Mouse (Mus musculus) hindlimb bud, embryonic 11.5 days (tissue): ENCODE measurements around the gene Dynlt1a.
"Not testable (repeated sequence)": the region's sequence is repeated elsewhere in the genome, so short reads cannot be mapped to it uniquely, and the experiment has no call there.

Source experiments
- DNase-seq: peaks from one replicate; pipeline ENCODE4 v3.0.0-alpha.2; 2012; ENCODE audit warnings: low read depth, low spot score; ENCODE audit errors: extremely low spot score

Gene Dynlt1a

DNA sequence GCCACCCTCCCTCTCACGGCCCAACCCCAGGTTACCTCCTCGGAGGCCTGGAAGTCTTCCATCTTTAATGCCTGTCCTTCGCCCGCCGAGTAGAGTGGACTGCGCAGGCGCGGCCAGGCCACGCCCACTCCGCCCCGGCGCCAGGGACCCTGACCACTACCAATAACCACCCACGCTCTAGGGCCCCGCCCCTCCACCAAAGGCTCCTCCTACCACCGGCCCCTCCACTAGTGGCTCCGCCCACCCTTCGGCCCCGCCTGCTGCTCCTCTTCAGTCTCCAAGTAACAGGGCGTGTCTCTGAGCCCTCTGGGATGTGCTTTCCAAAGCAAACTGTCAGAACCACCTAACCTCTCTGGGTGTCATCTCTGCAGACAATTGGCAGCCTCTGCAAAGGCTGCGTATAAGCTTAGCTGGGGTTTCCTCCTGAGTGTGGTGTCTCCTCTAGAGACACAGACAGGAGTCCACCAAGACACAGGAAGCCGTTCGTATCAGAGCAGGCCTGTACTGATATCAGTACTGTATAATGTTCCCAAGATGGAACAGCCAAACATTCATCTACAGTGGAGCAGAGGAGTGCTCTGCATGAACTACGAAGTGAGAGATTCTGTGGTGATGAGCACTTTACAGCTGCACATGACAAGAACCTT lies at the start of gene Dynlt1a:
Gene Dynlt1a (minus strand): TSS at position 162 of the 647 bp plus-strand sequence.
- DNase-seq = not testable (repeated sequence)

DNA sequence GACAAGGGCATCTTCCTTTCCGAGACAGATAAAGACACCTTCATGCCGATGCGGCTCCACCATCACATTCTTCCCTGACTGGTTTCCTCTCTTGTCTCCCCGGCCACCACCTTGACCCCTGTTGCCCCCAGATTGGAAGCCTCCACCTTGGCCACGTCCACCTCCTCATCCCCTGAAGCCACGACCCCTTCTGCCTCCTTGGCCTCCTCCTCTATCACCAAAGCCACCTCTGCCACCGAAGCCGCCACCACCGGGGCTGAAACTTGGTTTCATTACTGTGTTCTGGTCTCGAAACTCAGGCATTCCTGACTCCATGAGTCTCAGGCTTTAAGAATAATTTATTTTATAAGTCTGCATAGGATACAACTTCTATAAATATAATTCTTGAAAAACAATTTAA lies 38.0 kb upstream of the Dynlt1a start:
- DNase-seq = not testable (repeated sequence)

DNA sequence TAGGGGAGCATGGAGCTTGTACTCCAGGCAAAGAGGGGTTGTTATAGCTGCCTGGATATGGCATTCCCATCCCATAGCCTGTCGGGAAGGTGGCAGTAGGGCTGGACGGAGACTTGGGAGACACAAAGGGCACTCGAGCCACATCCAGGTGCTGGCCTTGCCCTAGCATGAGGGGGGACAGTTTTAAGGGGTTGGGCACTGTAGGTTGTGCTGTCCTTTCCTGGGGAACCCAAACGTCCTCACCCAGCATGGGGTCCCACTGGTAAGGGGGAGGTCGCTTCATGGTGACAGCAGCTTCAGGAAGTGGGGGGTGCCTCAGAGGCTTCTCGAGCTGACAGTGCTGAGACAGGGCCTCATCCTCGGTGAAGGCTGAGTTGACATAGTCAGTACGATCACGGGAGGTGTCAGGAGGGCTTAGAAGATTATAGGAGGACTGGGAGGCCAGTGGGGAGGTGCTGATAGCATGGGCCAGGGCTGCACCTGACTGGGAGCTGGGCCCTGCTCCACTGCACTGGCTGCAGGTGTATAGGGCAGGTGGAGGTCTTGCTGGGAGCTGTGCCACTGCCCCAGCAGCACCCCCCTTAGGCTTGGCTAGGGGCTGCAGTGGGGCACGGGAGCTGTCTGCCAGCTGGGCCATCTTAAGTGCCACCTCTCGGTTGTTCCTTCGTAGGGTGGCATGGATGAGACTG lies 25.4 kb upstream of the Dynlt1a start:
- not testable (repeated sequence) for DNase-seq

DNA sequence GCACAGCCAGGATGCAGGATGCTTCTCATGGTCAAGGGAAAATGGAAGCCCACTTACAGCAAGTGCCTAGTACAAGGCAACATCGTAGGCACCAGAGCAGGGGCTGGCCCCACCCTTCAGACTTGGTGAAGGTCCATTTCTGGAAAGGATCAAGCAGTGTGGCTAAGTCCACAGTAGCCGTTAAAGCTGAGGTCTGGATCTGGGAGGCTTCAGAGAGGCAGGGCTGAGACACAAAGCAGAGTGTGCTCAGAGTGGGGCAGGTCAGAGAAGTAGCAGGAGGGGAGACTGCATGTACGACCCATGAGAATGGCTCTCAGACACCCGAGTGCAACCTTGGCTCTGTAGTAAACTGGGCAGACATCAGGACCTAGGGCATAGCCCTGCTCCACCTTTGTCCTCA lies 11.7 kb upstream of the Dynlt1a start:
- DNase-seq = not testable (repeated sequence)

DNA sequence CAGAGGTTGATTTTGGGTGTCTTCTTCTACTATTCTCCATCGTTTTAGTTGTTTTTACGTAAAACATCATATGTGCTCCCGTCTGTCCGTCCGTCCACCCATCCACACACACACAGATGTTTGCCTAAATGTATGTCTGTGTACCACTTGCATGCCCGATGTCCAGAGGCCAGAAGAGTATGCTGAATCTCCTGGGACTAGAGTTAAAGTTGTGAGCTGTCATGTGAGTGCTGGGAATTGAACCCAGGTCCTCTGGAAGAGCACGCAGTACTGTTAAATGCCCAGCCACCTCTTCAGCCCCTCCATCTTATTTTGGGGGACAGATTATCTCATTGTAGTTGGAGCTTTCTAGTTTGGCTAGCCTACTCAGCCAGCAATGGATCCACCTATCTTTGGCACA lies 10.3 kb upstream of the Dynlt1a start:
- not testable (repeated sequence) for DNase-seq

DNA sequence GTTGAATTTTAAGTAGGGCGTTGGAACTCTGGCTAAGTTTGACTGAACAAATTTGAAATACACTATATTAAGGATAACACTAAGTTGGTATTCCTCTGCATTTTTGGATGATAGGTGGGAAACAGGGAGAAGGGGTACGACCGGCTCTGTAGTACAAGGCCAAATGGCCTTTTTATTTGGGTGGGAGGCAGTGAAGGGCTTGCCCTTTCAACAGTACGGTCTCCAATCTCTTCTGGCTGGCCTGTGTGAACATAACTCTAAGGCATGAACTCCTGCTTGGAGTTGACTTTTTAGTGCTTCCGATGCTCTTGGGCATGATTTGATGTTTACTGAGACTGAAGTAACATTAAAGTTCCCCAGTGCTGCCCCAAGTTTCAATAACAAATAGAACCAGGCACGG lies 8.2 kb upstream of the Dynlt1a start:
- not testable (repeated sequence) for DNase-seq

DNA sequence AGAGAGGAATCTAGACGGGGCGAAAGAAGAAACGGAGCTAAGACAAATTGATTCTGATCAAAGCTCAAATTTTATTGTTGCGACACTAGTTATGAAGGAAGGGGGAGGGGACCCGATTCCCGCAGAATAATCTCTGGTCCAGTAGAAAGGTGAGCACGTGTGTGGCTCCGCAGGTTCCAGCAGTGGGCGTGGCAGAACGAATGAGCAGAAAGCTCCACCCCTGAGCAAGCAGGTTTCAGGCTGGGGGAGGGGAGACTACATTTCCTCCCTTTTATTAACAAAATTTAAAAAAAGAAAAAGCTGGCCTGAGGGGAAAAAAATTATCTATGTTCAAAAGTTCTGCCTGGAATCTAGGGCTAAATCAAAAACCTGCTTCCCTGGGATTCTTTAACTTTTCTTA lies 7.7 kb upstream of the Dynlt1a start:
- not testable (repeated sequence) for DNase-seq

DNA sequence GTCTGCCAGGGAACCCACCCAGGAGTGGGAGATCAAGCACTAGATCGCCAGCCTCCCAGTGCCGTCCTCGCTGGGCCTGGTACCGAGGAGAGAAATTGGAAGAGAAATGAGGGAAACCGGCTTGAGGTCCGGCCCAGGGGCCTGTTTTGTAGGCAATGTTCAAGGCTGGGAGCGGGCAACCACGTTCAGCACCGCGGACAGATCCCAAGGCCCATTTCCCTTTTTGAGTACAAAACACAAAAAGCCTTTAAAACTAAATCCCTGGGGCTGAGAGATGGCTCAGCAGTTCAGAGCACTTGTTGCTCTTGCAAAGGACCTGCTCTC lies 4.4 kb upstream of the Dynlt1a start:
- not testable (repeated sequence) for DNase-seq

DNA sequence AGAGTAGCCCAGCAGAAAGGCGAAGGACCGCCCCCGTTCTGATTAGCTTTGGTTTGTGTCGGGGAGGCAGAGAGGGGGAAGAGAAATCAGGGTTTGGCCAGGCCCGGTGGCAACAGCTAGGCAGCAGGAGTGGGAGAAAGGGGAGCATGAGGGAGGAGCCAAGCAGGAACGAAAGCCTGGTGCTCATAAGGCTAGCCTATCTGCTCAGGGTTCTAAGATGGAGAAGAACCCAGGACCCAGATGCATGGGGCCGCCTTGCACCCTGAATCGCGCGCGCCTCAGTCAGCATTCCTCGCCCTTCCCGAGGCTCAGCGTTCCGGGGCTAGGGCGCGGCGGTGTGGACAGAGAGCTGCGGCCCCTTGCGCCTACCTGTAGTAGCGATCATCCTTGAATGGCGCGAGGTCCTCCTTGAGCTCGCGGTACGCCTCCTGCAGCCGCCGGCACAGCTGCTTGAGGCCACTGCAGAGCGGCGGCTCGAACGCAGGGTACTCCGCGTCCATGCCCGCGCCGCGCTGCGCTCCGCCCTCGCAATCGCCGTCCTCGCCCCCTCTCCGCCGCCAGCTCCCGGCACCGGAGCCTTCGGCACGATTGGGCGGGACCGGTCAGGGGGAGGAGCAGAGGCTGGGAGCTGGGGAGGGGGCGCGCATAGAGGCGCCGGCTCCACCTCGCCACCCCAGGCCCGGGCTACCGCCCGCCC lies 3.9 kb upstream of the Dynlt1a start:
- not testable (repeated sequence) for DNase-seq

DNA sequence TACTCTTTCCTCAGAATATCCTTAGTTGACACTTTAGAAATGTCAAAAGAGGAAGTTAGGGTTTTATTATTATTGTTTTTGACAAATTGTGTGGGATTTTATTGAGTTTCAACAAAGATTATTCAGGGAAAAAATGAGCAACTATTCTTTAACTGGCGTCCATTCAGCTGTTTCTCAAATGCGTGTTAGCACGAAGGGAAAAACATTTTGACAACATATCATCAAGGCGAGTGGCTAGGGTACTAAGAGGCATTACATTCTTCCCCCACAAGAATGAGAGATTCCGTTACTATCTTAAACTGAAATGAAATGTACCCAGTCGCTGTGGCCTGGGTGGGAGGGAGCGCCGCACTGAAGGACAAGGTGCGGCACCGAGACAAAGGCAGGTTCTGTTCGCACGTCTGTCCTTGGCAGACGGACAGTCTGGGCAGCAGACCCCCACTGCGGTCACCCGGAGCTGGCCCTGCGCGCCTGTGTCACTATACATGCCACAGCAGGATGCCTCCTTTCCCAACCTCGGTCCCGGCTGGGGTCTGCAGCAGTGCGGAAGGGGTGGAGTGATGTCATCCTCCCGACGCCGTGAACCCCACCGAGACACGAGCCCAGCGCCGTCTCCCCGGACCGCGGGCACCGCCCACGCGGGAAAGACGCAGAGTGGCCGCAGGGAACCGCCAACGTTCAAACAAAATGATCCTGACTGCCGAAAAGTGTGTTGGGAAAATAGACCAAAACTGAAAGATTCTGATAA lies 747 bp downstream of the Dynlt1a start:
- DNase-seq = not testable (repeated sequence)

DNA sequence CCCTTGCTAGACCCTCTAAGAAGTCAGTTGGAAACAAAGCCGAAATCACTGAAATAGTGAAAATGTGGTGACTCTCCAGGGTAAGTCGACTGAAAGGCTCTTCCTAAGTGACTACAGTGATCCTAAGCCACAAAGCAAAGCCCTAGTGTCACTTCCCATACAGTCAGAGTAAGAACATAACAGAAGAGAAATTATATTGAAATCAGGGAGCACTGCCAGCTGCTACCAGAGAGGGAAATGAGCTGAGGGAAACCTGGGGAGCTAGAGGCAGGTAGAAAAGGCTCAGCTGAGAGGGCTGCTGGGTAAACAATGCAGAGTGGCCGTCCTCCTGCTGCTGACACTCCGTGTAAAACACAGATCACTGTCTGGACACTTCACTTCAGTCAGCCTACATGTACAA lies 1.6 kb downstream of the Dynlt1a start:
- DNase-seq = not testable (repeated sequence)

DNA sequence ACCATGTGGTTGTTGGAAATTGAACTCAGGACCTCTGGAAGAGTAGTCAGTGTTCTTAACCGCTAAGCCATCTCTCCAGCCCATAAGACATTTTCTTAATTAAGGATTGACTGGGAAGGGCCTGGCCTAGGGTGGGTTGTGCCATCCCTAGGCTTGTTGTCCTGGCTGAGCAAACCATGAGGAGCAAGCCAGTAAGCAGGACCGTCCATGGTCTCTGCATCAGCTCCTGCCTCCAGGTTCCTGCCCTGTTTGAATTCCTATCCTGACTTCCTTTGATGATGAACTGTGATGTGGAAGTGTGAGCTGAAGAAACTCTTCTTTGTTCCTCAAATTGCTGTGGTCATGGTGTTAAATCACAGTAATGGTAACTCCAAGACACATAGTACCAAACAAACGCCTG lies 2.8 kb downstream of the Dynlt1a start:
- not testable (repeated sequence) for DNase-seq

DNA sequence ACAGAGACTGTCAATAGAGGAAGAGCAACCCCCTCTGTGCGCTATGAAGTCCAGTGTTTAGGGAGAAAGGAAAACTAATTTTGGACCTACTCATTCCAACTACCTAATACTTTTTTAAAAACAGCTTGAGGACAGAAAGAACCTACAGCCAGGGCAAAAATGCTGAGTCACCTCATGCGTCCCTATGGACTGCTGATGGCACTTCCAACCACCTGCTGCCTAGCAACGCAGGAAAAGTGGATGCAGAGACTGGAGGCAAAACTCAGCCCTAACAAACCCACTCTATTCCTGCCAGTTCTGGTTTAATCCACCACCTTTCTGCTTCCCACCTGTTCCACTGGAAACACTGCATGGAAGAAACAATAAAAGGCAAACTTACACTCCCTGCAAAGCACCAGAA lies 4.5 kb downstream of the Dynlt1a start:
- DNase-seq = not testable (repeated sequence)

DNA sequence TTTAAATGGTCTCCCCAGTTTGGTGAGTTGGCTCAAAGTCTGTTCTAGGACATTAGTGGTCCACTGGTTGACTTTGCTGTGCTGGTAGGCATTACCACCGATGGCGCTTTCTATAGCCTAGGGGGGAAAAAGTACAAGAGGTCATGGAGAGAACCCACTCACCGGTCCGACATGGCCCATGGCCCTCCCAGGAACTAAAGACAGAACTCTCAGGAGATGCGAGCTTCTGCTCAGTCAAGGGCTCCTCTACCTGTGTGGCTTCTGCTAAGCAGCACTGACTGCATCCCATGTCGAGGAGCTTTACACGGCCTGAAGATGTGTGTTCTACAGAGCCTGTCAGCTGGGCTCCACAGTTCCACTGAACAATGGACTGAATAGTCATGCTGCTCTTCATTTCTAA lies 5.6 kb downstream of the Dynlt1a start:
- not testable (repeated sequence) for DNase-seq

DNA sequence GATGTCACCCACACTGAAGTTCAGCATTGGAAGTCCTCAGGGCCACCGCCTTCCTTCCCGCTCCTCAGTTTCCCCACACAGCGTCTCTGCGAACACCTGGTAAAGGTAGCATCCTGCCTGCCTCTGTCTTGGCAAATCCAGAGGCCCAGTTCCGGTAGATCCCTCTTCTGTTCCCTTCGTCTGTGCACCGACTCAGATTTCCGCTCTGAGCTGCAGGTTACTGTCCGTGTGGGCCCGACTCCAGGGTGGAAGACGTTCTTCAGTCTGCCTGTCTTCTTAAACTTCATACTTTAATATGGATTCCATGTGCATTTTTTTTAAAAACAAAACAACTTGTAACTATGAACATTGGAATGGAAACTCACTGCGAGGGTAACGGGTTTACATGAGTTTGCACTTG lies 10.8 kb downstream of the Dynlt1a start:
- DNase-seq = not testable (repeated sequence)

DNA sequence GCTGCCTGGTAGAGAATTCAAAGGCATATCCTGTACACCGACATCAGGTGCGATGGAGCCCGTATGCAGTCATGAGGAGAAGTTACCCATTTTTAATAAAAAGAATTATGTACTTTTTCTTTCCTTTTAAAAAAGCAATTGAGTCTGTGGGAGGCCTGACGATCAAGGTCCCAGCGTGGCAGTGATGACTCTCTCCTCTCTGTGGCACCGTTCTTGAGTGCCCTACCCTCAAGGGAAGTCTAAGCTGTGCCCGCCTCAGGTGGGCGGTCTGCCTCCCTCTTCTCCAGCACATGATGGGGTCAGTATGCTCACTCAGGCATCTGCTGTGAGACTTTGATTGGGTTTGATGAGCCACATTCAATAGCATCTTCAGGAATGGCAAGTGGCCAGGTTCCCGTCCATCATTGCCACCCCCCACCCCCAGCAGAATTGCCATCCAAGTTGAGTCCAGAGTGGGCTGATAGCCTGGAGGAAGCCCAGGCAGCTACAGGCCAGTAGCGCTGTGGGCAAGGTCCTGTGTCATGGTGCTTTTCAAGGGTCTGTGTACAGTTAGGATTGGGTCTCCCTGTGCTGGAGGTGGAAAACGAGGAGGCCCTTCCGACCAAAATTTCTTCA lies 11.5 kb downstream of the Dynlt1a start:
- not testable (repeated sequence) for DNase-seq

DNA sequence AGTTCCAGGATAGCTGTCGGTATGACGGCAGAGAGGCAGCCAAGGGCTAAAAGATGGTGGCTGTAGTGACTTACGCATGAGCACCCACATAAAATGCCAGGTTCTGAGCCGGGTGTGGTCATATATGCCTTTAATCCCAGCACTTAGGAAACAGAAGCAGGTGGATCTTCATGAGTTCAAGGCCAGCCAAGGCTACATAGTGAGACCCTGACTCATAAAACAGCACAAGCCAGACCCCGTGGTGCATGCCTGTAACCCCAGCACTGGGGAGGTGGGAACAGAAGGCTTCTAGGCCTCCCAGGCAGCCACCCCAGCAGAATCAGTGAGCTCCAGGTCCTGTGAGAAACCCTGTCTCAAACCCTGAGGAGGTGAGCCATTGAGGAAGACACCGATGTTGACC lies 12.4 kb downstream of the Dynlt1a start:
- DNase-seq = not testable (repeated sequence)

DNA sequence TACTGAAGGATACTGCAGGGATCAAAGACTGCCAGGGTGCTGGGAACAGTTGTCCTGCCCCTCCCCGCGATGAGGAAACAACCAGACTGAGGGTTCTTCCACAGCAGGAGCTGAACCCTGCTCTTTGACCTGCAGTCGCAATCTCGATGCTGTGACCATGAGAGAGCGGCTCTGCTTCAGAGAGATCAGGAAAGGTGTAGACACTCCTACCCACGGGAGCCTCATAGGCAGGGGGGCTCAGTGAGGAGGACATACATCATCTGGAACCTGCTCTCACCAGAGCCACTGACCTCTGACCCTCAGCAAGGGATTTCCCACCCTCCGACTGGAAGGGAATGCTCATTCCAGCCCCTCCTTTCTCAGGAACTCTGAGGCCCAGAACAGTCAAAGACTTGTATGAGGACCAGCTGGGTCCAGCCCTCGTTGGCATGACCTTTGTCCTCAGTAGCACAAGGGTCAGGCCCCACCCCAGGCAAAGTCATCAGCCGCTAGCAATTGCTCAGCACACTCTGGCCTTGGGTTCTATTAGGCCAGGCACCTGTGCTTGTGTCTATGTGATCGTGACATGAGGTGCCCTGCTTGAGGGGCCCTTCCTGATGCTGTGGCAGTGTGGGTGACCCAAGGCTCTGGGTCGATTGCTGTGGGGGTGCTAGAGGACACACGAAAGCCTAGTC lies 17.0 kb downstream of the Dynlt1a start:
- DNase-seq = not testable (repeated sequence)

DNA sequence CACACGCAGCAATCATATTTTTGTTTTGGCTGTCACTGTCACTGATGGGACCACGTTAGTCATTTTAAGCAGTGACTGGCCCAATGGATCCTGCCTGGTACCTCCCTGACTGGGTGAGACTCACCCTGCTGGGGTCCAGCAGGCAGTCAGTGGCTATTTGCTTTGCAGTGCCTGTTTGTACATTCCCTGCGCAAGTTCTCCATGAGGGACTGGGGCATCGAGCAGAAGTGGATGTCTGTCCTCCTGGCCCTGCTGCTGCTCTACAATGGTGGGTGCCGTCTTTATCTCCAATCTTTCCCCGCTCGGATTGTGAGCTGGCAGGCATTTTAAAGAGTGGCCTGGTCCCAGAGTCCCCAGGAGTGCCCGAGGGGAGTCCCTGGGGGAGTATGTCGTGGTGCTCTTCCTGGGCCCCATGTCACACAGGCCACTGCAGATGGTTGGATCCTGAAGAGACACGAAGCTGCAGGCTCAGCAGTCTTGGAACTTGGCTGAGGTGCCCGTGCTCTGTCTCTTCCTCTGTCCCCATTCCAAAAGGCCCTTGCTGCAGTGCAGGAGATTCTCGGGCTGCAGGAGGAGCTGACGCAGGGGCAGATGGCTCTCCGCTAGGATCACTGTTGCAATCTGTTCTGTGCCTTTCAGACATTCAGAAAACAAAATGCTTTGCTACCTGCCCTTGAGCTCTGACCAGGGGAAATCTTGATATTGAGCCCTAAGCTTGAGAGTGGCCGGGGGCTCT lies 20.1 kb downstream of the Dynlt1a start:
- DNase-seq = not testable (repeated sequence)

DNA sequence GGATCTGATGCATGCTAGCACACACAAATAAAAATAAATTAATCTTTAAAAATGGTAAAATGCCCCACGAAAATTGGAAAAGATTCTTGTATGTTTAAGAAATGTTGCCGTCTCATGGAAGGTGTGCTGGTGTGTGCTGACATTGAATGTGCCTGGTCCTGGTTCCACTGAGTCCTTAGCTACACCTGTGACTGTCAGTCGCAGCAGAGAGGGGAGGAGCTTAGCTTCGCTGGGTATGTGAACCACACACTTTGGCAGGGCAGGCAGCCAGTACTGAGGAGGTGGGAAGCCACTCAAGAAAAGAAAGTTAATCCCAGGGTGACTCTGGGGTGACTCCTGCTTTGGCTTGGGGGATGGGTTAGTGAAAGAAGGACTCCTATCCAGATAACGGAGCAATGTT lies 23.4 kb downstream of the Dynlt1a start:
- not testable (repeated sequence) for DNase-seq
